Mouse (Mus musculus) ovary, postnatal 36 days (tissue): ENCODE measurements around the gene Hcn3.

Experiments used
- DNase-seq: peaks from one replicate; pipeline ENCODE4 v3.0.0; 2022; ENCODE audit warnings: low spot score, mixed read lengths

Hcn3 gene

DNA sequence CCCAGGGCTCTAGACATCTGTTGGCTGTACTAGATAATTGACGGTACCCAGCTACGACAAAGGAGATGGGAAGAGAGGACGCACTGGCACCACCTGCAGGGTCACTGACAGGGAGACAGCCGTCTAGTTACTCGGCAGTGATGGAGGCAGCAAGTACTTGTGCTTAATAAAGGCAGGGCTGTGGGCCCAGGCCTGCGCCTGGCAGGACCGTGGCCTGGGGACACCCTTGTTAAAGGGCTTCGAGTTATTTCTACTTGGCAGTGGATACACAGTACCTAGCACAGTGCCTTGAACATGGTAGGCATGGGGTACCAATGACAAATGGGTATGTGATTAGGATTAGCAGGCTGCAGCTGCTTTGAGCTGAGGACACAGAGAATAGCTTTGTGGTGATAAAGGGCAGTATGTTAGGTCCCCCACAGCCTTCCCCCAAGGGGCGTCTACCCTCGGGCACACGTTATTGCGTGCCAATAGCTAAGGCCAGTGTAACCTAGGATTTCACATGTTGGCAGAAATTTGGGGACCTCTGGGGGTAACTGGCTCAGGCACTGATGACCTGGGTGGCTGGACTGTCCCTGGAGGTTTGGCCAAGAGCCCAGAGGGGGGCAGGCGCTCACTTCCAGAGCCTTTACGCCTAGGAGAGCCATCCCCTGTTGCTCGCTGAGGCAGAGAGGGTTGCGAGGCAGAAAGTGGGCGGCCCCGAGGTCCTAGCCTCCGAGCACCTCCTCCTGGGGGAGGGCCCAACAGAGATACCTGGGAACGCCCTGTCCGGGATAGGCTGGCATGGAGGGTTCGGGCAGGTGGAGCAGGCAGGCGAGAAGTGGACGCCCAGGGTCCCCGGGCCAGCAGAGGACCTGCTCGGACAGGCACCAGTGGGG lies 12.7 kb downstream of the Hcn3 start:
- DNase-seq, result no peak

DNA sequence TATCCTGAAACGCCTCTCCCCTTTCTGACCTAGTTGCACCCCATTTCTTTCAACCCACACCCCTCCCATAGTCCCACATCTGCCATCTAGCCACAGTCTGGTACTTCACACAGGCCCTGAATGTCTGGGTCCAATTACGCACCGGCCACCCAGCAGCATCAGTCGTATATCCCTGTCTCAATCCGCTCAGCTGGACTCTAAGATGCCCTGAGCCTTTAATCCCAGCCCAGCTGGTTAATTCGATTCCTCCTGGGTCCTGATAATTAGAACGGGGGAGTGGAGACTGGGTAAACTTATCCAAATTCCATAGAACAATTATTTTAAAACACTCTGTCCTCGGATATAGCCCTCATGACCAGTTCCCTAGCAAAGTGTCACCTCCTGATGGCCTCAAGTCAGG lies 14.4 kb downstream of the Hcn3 start:
- no peak for DNase-seq

DNA sequence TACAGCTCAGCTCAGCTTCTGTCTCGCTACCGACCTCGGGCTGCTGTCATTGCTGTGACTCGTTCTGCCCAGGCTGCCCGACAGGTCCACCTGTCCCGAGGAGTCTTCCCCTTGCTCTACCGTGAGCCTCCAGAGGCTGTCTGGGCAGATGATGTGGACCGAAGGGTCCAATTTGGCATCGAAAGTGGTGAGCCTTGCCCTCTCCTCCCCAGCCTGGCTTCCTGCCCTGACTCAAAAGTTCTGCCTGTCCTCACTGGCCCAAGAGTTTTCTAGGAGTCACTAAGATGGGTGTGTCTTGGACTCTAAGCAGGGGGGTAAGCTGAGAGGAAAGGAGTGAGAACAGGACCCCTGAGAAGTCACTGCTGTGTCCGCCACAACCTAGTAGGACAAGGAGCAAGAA lies 15.2 kb downstream of the Hcn3 start:
- DNase-seq, result no peak

DNA sequence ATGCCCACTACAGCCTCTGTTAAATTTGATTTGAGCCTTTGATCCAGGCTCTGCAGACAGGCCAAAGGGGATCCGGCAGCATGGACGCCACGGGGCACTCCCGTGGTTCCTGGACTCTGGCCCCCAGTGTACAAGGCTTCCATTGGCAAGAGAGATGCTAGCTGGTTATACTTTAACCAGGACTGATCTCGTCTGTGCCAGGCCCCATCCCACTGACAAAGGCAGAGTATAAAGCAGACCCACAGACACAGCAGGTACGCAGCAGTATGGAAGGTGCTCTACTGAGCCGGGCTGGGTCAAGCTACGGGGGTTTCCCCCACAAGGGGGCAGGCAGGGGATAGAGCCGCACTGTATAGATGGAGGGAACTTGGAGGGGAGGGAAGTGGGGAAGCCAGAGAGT lies 23.6 kb downstream of the Hcn3 start:
- DNase-seq, result no peak

DNA sequence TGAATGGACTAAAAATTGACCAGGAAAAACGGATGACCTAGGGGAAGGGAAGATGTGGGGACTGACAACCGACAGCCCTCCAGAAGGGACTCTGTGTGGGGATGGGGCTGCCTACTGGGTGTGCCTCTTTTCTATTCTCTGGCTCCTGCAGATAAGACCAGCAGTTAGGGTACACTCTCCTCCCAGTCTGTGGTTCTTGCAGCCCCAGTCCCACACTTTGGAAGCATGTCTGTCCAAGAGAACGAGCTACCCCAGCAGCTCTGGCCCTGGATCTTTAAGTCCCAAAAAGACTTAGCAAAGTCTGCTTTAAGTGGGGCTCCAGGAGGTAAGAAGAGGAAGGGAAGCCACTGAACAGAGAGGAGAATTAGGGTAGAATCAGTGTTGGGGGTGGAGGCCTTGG lies 24.0 kb downstream of the Hcn3 start, which contains the start of gene Pklr:
Gene Pklr, plus strand, starts transcription at position 185 of the 400 bp plus-strand sequence.
- DNase-seq, result no peak

DNA sequence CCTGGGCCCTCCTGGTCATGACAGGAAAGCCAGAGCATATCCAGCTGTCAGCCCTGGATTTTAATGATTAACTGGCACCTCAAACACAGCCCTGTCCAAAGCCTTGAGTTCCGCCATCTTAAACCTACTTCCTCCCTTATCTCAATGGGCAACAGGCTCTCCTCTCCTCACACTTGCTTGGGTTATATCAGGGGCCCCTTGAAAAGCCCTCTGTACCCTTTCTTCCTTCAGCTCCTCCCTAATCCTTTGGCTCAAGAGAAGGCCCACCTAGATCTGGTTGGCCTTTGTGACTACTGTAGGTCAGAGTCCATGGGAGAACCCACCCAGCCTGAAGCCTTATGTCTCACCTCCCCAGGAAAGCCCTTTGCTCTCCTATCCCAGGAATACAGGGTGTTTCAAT lies 26.2 kb downstream of the Hcn3 start:
- DNase-seq, result no peak

DNA sequence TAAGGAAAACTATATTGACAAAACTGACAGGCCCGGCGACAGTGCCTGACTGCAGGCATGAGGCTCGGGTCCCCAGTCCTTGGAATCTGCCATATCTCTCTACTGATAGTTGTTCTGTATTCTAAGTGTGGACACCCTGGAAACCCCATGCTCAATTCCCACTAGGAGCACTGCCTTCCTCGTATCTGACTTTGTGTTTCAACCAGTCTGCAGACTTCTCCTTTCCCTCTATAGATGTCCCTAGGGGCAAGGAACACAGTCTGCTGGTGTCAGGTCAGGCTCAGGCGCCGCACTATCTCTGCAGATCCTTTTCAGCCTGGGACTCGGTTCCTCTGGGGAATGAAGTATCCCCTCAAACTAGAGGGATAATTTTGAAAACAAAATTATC lies 26.9 kb downstream of the Hcn3 start:
- DNase-seq, result no peak

DNA sequence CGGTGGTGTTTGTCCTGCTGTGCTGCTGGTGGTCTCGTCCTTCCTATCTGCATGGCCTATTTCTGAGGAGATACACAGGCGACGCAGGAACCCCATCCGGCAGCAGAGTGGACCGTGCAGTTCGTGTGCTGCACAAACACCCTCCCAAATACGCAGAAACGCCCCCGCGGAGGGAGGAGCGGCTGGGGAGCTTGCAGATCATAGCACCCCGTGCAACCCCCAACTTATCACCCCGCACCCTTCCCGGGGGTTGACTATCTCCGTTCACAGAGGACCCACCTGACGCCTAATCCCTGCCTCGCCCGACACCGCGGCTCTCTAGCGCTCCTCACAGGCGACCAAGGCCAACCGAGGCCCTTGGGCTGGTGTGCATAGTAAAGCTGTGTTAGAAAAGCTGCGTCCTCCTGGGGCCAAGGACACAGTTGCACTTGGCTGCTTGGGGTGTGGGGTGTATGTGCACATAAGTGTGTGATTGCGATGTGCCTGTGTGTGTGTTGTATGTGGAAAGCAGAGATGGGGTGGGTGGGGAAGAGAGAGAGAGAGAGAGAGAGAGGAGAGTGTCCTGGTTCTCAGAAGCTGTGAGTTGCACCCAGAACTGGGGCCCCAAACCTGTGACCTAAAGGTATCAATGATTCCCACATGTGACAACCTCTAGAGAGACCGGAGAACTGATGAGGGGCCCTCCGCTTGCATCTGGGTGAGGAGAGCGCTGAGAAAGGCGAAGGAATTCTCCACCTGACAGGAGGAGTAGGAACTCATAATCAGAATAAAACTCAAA lies 27.5 kb downstream of the Hcn3 start:
- DNase-seq, result peak; percentile 65

DNA sequence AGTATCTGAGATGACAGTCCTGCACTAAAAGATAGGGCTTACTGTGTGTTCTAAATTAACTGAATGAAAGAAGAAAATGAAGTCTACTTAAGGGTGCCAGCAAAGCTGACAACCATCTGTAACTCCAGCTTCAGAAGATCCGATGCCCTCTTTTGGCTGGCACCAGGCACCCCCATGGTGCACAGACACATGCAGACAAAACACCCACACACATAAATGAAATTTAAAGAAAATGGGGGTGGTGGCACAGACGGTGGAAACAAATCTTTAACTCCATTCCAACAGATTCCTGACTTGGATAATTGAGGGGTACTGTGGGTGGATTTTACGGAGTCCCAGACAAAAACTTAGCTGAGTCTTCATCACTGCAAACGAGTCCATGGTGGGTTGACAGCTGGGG lies 28.2 kb downstream of the Hcn3 start:
- no peak for DNase-seq

DNA sequence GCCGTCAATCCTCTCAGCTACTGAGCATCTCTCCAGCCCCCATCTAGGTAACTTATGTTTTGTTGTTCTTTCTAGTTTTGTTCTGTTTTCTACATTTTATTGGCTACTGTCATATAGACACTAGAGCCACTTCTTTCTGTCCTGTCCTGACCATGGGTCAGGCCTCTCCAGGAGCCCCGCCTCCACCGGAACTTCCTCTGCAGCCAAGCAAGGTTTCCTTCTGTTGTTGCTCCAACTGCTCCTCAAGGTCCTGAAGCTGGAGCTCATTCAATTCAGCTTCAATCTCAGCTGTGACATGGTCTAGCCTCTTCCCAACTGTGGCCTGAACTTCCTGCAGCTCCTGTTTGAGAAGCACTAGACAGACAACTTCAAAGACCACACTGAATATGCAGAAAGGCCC lies 30.1 kb downstream of the Hcn3 start:
- no peak for DNase-seq

DNA sequence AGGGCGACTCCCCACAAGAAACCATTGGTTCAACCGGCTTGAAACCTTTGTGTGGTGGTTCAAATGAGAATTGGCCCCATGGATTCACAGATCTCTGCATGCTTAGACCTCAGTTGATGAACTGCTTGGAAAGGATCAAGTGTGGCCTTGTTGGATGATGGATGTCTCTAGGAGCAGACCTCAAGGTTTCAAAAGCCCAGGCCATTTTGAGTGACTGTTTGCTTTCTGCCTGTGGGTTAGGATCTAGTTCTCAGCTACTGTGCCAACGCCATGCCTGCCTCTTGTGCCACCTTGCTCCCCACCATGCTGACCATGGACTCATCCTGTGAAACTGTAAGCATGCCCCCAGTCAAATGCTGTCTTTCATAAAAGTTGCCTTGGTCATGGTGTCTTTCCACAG lies 34.0 kb downstream of the Hcn3 start:
- DNase-seq, result no peak

DNA sequence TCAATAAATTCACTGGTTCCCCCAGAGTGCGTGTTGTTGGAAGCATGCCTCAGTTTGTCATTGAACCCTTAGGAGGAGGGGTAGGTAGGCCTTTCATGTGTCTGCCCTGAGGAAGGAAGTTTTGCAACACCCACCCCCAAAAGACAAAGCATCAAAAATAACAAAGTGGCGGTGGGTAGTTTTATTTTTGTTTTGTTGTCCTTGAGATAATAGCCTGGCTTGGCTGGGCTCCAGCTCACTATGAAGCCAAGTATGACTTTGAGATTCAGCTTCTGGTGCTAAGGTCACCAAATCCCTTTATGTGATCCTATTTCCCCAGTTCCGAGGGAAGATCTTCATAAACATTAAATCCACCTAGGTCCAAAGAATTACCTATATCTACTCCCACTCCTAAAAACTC lies 35.8 kb downstream of the Hcn3 start:
- peak; percentile 48 for DNase-seq

DNA sequence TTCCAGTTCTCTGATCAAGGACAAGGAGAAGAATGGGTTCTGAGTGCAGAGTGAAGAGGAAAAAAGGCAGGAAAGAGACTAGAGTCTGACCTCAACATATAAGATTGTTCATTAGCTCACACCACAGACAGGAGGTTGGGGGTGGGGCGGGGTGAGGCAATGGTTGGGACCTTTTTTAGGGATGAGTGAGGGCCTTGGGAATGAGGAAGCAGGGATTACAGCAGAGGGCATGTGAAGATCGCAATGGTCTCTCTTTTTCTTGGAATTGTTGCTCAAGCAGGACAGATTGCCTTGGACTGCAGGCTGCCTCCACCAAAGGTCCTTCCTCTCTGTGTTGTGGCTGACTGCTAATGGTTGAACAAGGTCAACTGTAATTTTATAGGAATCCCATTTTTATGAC lies 36.7 kb downstream of the Hcn3 start:
- DNase-seq, result peak; percentile 37

DNA sequence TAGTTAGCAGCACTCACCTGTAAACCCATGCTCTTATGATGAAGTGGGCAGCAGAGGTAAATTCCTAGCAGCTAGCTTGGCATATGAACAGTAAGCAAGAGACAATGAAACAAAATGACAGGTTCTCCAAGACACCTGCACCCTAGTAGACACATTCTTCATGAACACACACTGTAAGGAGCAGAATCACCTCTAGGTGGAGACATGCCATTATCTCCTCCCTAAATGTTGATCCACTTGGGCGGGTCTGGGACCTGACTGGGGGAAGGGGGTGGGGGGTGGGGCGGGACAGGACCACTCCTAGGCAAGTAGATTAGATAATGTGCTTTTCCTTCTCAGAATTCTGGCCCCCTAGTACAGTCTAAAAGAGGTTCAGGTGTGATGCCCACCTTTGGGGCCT lies 44.5 kb downstream of the Hcn3 start:
- DNase-seq, result no peak

DNA sequence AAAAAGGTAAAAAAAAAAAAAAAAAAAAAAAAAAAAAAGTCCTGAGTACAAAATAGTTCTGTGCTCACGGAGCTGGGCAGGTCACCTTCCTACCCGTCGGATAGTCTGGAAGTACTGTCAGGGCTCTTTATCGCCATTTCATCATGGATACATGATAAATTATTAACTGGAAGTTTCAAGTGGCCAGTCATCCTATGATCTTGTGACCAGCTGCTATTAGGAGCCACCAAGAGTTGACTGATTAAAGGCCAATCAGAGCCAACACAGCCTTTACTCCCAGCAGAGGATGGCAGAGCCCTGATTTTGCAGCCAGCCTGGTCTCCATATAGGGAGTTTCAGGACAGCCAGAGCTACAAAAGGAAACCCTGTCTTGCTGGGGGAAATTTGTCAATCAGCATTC lies 46.9 kb downstream of the Hcn3 start:
- no peak for DNase-seq

DNA sequence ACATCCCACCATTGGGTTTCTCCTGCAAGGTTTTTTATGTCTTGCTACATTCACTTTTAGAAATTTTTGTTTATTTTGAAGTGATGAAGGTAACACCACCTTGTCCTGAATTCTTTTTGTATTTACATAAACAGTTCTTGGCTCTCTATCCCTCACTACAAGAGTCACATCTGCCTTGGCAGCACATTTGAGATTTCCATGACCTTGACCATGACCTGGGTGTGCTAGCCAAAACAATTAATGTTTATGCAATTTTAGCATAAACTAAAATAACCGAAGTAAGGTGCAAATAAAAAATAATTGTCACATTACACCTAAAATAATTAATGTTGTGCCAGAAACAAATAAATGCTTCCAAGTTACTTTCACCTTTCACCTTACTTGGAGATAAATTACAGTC lies 51.9 kb downstream of the Hcn3 start:
- DNase-seq, result no peak

DNA sequence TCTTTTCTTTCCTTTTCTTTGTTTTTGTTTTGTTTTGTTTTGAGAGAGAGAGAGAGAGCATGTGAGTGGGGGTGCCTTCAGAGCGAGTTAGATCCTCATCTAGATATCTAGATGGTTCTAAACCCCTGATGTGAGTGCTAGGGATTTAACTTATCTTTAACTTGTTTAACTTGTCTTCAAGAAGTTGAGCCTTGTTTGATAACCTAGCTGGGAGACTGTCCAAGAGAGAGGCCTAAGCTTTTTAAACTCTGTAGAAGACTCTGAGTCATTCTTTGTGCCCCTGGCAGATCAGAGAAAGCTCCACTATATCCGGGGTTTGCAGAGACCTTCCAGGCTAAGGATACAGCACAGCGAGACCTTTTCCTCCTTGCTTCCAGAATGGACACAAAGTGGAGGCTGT lies 52.5 kb downstream of the Hcn3 start:
- DNase-seq, result no peak

DNA sequence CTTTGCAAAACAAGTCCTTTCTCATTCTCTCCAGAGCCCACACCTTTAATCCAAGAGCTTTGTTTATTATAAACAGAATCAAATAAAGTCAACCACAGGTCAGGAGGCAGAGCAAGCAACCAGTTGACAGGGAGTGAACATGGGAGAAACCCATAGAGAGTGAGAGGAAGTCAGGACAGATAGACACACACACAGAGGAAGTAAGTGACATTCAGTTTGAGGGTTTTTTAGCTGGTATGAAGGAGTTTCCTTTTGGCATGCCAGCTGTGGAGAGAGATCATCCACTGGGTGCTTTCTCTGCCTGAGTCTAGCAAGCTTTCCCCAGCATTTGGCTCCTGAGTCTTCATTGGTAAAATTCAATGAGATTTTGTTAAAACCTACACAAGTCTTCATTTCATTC lies 53.1 kb downstream of the Hcn3 start:
- DNase-seq, result no peak

DNA sequence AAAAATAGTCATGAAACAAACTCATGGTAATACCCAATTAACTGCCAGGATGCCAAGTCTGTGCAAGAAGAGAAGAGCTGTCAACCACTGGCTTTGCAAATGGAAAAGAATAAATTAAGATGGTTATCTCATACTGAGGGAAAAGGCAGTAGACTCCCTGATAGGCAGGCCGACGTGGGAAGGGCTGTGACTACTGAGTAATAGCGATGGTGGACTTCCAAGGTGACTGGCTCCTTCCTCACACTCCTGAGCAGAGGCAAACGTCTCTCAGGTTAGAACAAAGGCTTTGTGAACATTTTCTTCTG lies 56.8 kb downstream of the Hcn3 start:
- DNase-seq, result no peak

DNA sequence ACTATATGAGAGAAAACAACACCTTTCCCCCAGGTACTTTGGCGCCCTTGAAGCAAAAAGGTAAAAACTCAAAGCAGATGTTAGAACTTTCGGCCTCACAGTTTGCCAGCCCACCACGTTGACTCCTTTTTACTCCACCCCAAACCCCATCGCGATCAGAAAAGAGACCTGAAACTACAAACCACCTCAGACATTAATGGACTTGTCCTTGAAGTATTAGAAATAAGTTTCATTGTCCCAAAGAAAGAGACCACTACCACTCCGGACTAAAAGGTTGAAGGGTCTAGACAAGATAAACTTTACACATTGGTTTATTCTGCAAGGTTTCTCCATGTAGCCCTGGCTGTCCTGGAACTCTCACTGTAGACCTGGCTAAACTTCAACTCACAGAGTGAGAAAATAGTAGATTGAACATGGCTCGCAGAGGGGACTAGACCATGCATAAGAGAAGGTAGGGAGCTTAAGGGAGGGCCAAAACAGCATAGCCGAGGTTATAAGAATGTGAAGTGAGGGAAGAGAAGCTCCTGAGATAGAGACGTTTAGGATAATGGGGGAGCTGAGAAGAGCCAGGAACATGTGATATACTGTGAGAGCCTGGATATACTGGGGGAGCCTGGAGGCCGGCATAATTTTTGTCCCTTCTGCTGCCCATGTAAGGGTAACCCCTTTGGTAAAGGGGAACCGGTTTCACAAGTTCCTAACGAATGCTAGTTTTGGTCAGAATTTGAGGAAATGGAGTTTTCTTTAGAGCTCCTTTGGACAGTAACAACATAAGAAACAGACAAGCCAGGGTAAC lies 57.3 kb downstream of the Hcn3 start:
- DNase-seq, result no peak

DNA sequence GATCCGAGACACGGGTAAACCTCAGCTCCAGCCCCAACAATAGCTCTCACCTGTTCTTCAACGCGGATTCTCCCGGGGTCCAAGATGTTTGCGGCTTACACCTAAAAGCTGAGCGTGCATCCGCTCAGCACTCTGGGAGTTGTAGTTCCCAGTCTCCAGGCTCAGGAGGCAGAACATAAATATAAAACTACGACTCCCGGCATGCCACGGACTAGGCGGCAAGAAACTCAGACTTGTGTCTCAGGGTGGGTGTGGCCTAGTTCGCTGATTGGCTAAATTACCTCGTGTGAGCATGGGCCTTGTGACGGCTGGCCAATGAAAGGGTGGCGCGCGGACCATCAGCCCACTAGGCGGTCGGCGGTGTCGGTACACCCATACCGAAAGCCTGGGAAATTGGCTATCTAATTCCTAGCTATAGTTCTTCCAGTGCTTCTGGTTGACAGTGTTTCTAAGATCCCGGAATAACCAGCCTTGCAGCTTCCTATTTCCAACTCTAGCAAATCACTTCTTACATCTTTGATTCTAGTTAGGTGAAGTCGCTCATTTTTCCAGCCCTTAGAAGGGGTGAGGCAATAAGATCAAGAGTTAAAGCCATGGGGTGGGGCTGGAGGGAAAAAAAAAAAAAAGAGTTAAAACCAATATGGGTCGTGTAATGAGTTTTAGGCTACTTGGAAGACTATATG lies 58.0 kb downstream of the Hcn3 start, which contains the start of gene Fdps:
Gene Fdps, minus strand, starts transcription at position 148 of the 683 bp plus-strand sequence.
- peak; percentile 89 for DNase-seq

DNA sequence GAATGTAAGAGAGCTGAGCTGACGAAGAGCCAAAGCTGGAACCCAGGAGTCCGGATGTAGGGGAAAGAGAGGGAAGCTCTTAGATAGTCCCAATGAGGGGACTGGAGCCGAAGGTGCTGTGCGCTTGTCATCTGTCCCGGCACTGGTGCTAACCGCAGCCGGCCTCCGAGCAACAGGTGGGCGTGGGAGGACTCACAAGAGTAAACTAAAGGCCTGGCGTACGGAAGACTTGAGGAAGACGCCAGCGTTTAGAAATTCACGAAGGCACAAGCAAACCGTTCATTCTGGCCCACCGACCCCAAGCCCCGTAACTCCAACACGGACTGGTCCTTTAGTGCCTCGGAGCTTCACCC lies 58.6 kb downstream of the Hcn3 start:
- DNase-seq, result no peak
